Mouse (Mus musculus) stomach, embryonic 15.5 days (tissue): ENCODE data around the gene Abhd13. TPM values are rescaled to one million over a fixed set of nuclear protein-coding genes. Genes with fewer than 3 reads are reported as not detected.

ENCODE experiments used
- ATAC-seq: fragments of 200-750 bp; cut with Nextera tagmentation; 2 replicates; pipeline ENCODE4 v1.8.0; 2017; ENCODE audit warnings: low read depth, moderate number of reproducible peaks, moderate TSS enrichment; ENCODE audit not compliant: insufficient read depth, low FRiP score
- H3K27ac ChIP-seq: fragments of 300-500 bp; sonication (generic); 2 replicates; pipeline ENCODE4 v1.5.1; 2015; ENCODE audit warnings: mild to moderate bottlenecking, inconsistent platforms
- H3K27me3 ChIP-seq: fragments of 300-500 bp; sonication (generic); replicated peaks from 2 replicates; pipeline ENCODE4 v1.6.1; 2015; ENCODE audit warnings: inconsistent platforms
- H3K36me3 ChIP-seq: fragments of 300-500 bp; sonication (generic); 2 replicates; pipeline ENCODE4 v1.6.1; 2015; ENCODE audit warnings: inconsistent platforms
- H3K4me1 ChIP-seq: fragments of 300-500 bp; sonication (generic); 2 replicates; pipeline ENCODE4 v1.6.1; 2015; ENCODE audit warnings: inconsistent platforms
- H3K4me2 ChIP-seq: fragments of 300-500 bp; sonication (generic); 2 replicates; pipeline ENCODE4 v1.6.1; 2015; ENCODE audit warnings: mild to moderate bottlenecking, inconsistent platforms
- H3K4me3 ChIP-seq: fragments of 300-500 bp; sonication (generic); replicated peaks from 2 replicates; pipeline ENCODE4 v1.5.1; 2015; ENCODE audit warnings: inconsistent platforms
- H3K9ac ChIP-seq: fragments of 300-500 bp; sonication (generic); 2 replicates; pipeline ENCODE4 v1.6.1; 2015; ENCODE audit warnings: inconsistent platforms
- H3K9me3 ChIP-seq: fragments of 300-500 bp; sonication (generic); 2 replicates; pipeline ENCODE4 v1.6.1; 2016; ENCODE audit warnings: inconsistent platforms
- WGBS: fragments of 180-500 bp; shearing (Covaris S2); methylation state at CpG from one replicate; pipeline ENCODE4 v1.1.7; 2015; 5-methylcytosine and 5-hydroxymethylcytosine counted together
- polyA plus RNA-seq: library from polyadenylated mRNA; unstranded; fragments of >200 nt; fragmentation: Nextera tagmentation; extraction: Ambion mirVana; gene quantifications from 2 replicates; pipeline ENCODE4 v1.2.1, GENCODE M21; 2015

The Abhd13 gene
- polyA plus RNA-seq, 1 experiment from 2014 or later: 16.6 TPM

DNA sequence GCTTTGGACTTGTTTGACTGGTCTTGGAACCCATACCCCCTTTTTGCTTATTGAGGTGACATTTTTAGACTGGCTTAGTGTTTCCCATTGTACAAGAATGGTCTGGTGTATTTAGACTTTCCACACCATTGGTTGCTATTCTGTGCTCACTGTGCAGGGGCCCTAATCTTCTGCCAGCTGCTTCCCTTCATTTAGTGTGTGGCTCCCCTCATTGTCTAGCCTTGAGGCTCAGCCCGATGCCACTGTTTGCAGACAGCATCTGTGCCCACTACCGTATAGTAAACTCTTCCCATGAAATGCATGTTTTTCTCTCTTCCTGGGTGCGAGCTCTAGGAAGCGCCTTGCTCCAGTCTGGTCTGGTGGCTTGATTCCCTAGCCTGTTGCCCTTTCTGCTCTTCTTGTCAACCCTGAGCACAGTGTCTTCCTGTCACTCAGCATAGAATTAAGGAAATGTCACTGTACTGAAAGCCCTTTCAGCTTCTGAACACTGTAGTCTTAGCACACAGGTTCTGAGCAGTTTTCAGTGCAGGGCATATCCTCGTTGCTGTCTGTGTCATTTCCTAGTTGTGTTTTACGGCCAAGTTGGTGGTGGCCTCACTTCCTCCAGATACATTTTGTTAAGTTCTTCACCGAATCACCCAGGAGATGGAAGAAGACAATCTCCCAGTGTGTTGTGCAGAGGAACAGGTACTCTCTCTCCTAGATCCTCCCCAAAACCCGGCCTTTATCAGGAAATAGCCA, 53.0 kb downstream of the Abhd13 start:
- 75% methylated on average over 8 of the region's 8 CpGs for WGBS
- no peak for ATAC-seq

DNA sequence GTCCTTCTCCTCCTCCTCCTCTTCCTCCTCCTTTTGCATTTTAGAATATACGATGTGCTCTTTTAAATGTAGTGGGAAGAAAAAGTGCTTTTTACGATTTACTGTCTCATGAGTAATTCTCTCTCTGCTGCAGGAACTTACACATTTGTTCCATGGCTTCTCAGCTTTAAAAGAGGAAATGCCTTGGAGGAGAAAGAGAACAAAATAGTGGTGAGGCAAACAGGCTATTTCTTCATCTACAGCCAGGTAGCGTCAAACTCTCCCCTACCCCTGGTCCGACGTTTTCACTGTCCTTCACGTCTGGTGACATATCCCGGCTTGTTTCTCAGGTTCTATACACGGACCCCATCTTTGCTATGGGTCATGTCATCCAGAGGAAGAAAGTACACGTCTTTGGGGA, 53.7 kb downstream of the Abhd13 start:
- 82% methylated on average over 9 of the region's 9 CpGs for WGBS
- no peak overlapping the region for H3K27ac ChIP-seq
- H3K4me3 ChIP-seq: no peak overlapping the region
- ATAC-seq: no peak
- no peak overlapping the region for H3K9ac ChIP-seq
- H3K27me3 ChIP-seq: no peaks in the 10 kb centered on the region
- no peaks in the 10 kb centered on the region for H3K36me3 ChIP-seq
- H3K9me3 ChIP-seq: no peaks in the 10 kb centered on the region
- no peak overlapping the region for H3K4me2 ChIP-seq
- H3K4me1 ChIP-seq: no peaks in the 10 kb centered on the region

More for the DNA sequence above, 53.0 kb downstream of the Abhd13 start:
- no peaks in the 10 kb centered on the region for H3K27me3 ChIP-seq
- no peaks in the 10 kb centered on the region for H3K36me3 ChIP-seq
- H3K4me1 ChIP-seq: no peaks in the 10 kb centered on the region
- no peak overlapping the region for H3K9ac ChIP-seq
- H3K4me3 ChIP-seq: no peak overlapping the region
- no peaks in the 10 kb centered on the region for H3K9me3 ChIP-seq
- no peak overlapping the region for H3K27ac ChIP-seq
- H3K4me2 ChIP-seq: no peak overlapping the region

DNA sequence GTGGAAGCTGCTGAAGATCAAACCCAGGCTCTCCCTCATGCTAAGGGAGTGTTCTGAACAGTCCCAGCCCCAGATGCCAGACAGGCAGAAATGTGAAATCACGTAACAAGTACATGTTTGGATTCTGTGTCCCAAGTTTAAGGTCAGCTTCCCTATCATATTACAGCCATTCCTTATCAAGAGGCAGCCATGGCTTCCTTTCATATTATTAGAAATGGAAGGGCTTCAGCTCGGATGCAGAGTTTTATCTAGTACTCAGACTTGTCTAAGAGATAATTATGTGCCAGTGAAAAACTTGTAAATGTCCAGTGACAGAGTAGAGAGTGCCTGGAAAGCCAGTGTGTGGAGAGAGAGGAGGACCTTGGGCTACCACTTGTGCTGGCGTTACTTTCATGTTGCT, 63.4 kb downstream of the Abhd13 start:
- WGBS: 49% methylated on average over 3 of the region's 3 CpGs
- no peaks in the 10 kb centered on the region for H3K4me1 ChIP-seq
- H3K4me2 ChIP-seq: no peak overlapping the region
- H3K9ac ChIP-seq: no peak overlapping the region
- no peak overlapping the region for H3K4me3 ChIP-seq
- no peak overlapping the region for H3K27ac ChIP-seq
- H3K9me3 ChIP-seq: no peaks in the 10 kb centered on the region
- H3K36me3 ChIP-seq: no peaks in the 10 kb centered on the region
- H3K27me3 ChIP-seq: no peaks in the 10 kb centered on the region
- no peak for ATAC-seq

Other genes with a start within 250 kb of the Abhd13 start
- gene Fam155a, start 206.5 kb upstream of the Abhd13 start, polyA plus RNA-seq: 1.2 and 1.9 TPM in 2 replicates
- not detected in 2 replicates for gene Gm10217, start 113.5 kb upstream of the Abhd13 start, polyA plus RNA-seq
- 4.6 and 4.8 TPM in 2 replicates for gene Lig4, start within 50 bp of the Abhd13 start, polyA plus RNA-seq
- gene Tnfsf13b, start 28.8 kb downstream of the Abhd13 start, polyA plus RNA-seq: 0.52 and 0.94 TPM in 2 replicates
- 2.3 TPM in 2 replicates for gene Myo16, start 176.2 kb downstream of the Abhd13 start, polyA plus RNA-seq